Mouse (Mus musculus): ENCODE results near the gene Sec14l3.
"Not testable (repeated sequence)": the region's sequence is repeated elsewhere in the genome, so short reads cannot be mapped to it uniquely, and the experiment has no call there.

Gene Sec14l3

DNA sequence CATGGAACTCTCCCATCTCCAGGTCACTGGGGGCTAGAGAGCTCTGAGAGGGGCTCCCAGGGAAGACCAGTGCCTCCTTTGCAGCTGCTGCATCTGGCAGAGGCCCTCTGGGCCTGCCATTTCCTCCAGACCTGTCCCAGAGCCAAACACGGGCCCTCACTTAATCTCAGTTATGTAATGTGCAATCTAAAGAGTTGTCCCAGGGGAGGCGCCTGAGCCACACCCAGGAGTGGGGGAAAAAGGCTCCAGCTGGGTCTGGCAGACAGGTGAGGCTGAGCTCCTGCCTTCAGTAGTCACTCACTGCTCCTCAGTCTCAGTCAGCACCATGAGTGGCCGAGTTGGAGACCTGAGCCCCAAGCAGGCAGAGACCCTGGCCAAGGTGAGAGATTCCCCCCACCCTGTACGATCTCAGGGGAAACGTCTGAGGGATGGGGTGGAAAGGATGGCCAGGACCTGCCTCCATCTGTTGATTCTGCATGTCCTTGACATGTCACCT is at the start of gene Sec14l3:
Gene Sec14l3 (plus strand): TSS at position 215 of the 496 bp plus-strand sequence.
- no peak for DNase-seq

DNA sequence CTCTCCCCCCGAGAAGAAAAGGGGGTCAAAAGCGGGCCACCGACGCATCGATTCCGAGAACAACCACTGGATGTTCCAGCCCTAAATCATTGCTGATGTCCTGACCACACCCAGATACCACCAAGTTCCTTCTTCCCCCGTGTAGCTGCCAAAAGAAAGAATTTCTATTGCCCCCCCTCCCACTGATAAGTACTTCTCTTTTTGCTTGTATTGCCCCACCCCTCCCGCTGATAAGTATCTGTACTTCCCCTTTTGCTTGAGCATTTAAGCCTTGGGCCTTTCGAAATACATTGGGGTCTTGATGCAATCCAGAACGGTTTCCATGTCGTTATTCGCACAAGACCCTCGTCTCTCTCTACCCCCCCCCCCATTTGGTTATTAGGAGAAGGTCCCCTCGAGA is 48.8 kb upstream of the Sec14l3 start:
- not testable (repeated sequence) for DNase-seq

DNA sequence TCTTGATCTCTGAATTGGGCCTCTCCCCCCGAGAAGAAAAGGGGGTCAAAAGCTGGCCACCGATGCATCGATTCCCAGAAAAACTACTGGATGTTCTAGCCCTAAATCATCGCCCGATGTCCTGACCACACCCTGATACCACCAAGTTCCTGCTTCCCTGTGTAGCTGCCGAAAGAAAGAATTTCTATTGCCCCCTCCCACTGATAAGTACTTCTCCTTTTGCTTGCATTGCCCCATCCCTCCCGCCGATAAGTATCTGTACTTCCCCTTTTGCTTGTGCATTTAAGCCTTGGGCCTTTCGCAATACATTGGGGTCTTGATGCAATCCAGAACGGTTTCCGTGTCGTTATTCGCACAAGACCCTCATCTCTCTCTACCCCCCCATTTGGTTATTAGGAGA is 42.5 kb upstream of the Sec14l3 start:
- DNase-seq: not testable (repeated sequence)

DNA sequence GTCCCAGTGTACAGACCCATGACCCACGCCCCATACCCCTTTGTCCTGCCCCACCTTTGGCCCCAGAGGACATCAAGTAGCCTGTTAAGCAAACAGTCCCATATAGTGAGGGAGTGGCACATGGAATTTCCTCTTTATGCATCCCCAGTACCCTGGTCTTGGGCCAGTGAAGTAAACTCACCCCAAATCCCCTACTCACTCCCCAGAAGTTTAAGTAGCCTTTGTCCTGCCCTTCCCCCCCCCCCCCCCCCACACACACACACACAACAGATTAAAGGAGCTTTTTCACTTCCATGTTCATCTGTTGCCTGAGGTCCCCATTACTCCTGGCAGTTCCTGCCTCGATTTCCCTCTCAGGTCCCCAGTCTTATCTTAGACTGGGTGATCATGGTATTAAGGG is 41.3 kb upstream of the Sec14l3 start:
- no peak for DNase-seq

- no peak for DNase-seq
Observed at GRCm38 (mm10) chr11:4027066-4027465, 37.6 kb upstream of the Sec14l3 start.

GRCm38 (mm10) chr11:4027561-4028334 is 36.9 kb upstream of the Sec14l3 start:
- DNase-seq: no peak

DNA sequence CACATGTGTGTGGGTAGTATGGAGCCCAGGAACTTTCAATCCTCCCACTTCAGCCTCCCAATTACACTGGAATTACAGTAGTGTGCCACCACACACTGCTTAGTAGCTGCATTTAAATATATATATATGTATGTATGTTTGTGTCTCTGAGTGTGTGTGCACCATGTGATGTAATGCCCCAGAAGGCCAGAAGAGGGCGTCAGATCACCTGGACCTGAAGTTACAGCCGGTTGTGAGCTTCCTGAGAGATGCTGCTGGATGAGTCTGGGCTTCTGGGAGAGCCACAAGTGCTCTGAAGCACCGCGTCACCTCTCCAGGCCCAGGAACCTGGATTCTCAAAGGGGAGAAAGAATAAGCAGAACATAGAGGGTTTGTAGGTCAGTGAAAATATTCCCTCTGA is 35.3 kb upstream of the Sec14l3 start:
- DNase-seq: no peak

DNA sequence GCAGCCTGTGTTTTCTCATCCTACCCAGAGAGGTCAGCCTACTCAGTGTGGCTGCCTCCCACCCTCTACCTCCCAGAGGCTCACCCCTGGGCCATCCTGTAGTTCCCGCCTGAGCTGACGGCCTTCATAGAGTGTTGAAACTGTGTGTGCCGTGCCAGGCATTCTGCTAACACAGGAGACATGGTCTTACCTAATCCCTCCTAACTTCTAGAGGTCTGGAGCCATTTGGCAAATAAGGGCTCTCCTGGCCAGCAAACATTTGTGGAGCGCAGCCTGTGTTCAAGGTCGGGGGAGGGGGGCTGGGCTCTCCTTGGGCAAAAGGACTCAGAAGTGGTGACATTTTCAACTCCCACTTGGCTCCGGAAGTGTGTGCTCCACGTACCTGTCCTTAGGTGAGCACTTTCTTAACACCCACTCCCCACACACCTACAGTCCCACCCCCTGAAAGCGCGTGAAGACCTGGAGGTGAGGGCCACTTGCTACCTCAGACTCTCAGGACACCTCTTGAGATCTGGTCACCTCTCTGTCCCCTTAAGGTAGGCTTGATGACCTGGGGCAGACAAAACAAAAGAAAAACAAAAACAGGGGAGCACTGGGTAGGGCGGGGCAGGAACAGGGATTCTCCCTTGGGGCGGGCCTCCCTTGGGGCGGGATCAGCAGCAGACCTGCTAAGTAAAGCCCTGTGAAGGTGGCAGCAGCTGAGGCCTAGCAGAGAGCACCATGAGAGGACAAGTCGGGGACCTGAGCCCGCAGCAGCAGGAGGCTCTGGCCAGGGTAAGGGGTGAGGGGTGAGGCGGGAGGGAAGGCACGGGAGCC is 33.3 kb upstream of the Sec14l3 start, which contains the start of gene Sec14l4:
Gene Sec14l4 (plus strand): TSS at position 337 of the 816 bp plus-strand sequence.
- no peak for DNase-seq

DNA sequence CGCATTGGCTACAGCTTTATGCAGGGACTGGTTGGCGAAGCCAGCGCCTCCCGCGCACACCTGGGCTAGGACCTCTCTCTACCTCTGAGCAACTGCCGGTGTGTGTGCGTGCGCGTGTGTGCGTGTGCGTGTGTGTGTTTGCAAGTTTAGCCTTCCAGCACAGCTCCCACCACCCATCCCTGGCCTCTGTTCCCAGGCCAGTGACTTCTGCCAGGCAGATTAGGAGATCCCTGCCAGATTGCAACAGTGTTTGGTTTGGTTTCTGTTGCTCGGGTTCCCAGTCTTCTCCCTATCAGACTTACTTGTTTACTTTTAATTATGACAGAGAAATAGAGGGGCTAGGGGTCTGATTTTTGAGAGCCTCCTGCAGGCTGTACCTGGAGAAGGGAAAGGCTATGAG is 32.7 kb upstream of the Sec14l3 start:
- no peak for DNase-seq

DNA sequence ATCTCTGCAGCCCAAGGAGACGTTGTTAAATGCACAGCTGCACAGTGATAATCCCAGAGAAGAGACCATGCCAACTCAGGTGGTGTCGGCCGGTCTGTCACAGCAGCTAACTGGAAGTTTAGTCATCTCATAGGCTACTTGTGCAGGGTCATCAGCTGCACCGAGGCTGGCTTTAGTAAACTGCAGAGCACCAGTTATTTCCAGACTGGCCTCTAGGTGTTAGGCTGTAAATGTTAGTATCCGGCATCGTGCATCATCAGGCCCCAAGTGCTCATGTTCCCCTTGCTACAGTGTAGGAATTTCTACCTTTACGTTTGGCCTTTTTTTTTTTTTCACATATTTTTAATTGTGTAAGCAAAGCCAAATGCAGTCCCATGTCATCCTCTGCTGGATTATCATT is 31.2 kb upstream of the Sec14l3 start:
- no peak for DNase-seq

- no peak for DNase-seq
Observed at GRCm38 (mm10) chr11:4034169-4034568, 30.5 kb upstream of the Sec14l3 start.

DNA sequence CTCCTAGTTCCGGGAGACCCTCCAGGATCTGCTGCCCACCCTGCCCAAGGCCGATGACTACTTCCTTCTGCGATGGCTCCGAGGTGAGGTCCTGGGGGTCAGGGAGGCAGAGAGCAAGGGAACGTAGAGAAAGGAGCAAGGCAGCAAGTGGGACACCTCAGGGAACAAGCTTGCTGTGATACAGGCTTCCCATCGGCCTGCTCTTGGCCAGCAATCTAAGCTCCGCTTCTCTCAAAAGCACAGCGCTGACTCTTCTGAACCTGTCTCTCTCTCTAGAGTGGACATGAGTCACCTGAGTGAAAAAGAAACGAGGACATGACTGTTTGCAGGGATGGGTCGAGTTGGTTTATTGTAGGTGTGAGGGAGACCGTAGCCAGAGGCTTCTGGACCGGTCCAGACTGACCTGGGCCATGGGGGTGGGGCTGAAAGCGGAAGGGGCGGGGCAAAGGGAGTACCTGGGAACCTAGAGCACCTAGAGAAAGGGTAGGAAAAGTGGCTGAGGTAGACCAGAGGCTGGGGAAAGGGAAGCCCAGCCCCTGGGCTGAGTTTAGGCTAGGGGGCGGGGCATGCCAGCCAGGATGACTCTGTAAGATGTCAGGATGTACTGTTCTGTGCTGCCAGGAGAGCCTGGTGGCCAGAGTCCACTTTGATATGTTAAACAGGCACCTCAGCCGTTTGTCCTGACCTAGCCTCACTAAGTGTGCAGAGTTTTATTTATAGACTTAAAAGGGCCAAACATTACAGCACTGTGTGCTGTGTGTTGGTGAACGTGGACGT is 29.3 kb upstream of the Sec14l3 start:
- no peak for DNase-seq

DNA sequence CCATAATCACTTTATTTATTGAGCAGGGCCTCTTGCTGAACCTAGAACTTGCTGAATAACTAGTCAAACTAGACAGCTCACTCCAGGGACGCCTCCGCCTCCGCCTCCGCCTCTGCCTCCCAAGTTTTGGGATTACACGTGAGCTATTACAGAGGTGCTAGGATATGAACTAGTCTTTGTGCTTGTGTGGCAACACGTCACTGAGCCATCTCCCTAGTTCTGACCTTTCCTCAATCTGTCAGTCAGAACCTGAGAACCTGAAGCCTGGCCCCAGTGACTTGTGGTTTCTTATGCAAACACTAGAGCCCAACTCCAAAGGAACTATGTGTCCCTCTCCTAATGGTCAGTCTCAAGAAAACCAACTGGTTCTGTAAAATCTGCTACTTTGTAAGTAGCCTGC is 28.7 kb upstream of the Sec14l3 start:
- no peak for DNase-seq

GRCm38 (mm10) chr11:4036365-4037084 is 28.1 kb upstream of the Sec14l3 start:
- no peak for DNase-seq

DNA sequence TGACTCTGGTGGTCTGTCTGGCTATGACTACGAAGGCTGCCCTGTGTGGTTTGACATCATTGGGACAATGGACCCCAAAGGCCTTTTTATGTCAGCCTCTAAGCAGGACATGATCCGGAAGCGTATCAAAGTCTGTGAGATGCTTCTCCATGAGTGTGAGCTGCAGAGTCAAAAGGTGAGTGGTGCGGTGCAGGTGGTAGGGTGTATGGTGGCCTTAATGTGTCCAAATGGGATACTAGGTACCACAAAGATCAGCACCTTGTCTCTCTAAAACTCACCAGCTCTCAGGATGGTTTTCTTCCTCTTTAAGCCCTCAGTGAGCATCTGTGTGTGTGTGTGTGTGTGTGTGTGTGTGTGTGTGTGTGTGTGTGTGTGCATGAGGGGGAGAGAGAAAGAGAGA is 24.7 kb upstream of the Sec14l3 start:
- no peak for DNase-seq

GRCm38 (mm10) chr11:4041123-4041625 is 23.5 kb upstream of the Sec14l3 start:
- no peak for DNase-seq

DNA sequence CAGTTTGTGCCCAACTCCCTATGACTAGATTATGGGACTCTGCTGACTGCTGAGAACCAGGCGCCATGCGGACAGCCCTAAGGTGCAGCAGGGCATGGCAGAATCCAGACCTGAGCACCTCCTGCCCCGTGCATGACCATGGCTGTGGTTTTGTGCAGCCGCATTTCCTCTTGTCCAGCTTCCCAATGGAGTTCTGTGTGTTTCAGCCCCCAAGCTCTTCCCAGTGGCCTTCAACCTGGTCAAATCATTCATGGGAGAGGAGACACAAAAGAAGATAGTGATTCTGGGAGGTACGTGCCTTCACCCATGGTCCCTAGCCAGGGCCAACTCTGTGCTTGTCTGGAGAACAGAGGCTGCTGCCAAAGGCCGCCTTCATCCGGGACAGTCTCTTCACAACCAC is 21.6 kb upstream of the Sec14l3 start:
- no peak for DNase-seq

- no peak for DNase-seq
Observed at GRCm38 (mm10) chr11:4046526-4046925, 18.1 kb upstream of the Sec14l3 start.

GRCm38 (mm10) chr11:4047766-4048165 is 16.9 kb upstream of the Sec14l3 start:
- DNase-seq: no peak

GRCm38 (mm10) chr11:4048438-4048837 is 16.2 kb upstream of the Sec14l3 start:
- DNase-seq: no peak

DNA sequence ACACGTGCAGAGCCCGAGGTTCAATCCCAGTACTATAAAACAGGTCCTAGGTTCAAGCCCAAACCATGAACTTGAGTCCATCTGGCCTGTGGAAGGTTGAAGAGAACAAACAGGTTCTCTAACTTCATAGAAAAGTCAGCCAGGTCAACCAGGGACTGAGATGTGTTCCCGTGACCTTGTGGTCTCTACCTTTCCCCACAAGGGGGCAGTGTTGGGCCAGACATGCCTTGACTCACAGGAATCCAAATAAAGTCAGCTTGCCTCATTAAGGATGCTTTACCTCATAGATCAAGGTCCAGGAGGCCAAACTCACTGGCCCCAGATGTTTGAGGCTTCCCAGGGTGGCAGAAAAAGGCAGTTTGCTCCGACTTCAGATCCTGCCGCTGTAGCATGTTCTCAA is 11.1 kb upstream of the Sec14l3 start:
- DNase-seq: peak; percentile 74

DNA sequence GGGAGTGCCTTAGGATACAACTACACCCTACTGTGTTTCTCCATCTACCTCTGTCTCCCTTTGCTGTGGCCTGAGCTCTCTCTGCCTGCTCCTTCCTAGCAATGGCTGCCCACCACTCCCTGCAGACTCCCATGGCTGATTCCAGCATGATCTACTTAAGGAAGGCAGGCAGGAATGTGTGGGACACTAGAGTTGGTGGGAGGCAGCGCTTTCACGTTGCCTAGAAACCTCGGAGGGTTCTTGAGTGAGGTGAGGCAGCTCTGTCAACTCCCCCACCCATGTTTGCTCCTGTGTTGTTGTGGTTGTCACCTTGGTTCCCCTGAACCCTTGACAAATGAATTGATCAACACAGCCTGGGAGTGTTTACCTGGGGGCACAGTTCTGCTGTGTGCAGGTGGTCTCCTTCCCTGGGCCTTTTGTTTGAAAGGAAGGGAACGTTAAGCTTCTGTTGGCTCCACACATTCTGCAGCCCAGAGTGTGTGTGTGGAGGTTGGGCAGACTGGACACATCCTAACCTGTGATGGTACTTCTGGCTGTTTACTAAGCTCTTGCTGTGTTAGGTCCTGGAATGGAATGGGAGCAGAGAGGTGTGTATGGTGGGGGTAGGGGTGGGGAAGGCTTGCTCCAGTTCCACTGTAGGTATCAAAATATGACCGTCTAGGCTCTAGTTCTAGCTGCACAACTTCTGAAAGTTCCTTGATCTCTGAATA is 3.6 kb upstream of the Sec14l3 start:
- no peak for DNase-seq

Measured in right cerebral cortex, postnatal 4 days (tissue).